Mouse (Mus musculus): ENCODE data around the gene Bclaf3. TPM values are rescaled to one million over a fixed set of nuclear protein-coding genes. Genes with fewer than 3 reads are reported as not detected.
A peak's percentile ranks its signal among the peaks of the same experiment; 100 is the strongest.

The Bclaf3 gene
- polyA plus RNA-seq, 1 experiment from 2014 or later: 7.3 TPM

- H3K36me3 ChIP-seq (ENCODE audit: control insufficient read depth, insufficient read depth, low read length): no peaks in the 10 kb centered on the region
- H3K9ac ChIP-seq (ENCODE audit: low read length): no peak overlapping the region
- DNase-seq (ENCODE audit: low spot score) (no peak), ATAC-seq (ENCODE audit: low FRiP score, low TSS enrichment) (no peak)
- H3K4me3 ChIP-seq (ENCODE audit: low read depth, low read length): peak overlapping the region; percentile 51
- H3K27ac ChIP-seq (replicated peaks): no peak overlapping the region
- TF ChIP-seq EP300 (optimal IDR thresholded peaks at IDR 0.05): no peak
- no peak for TF ChIP-seq CTCF (IDR thresholded peaks at IDR 0.05; ENCODE audit: low read depth)
- H3K4me2 ChIP-seq (replicated peaks; ENCODE audit: low read depth): peak overlapping the region; percentile 70
- 41% methylated on average over 4 of the region's 4 CpGs for WGBS
- H3K27me3 ChIP-seq (ENCODE audit: control insufficient read depth, insufficient read depth, low read length): no peaks in the 10 kb centered on the region
- no peaks in the 10 kb centered on the region for H3K4me1 ChIP-seq (replicated peaks; ENCODE audit: control insufficient read depth, insufficient read depth)
- no peaks in the 10 kb centered on the region for H3K9me3 ChIP-seq (ENCODE audit: control insufficient read depth, low read length)
Measured at GRCm38 (mm10) chrX:159628629-159629028, 102.1 kb downstream of the Bclaf3 start.

DNA sequence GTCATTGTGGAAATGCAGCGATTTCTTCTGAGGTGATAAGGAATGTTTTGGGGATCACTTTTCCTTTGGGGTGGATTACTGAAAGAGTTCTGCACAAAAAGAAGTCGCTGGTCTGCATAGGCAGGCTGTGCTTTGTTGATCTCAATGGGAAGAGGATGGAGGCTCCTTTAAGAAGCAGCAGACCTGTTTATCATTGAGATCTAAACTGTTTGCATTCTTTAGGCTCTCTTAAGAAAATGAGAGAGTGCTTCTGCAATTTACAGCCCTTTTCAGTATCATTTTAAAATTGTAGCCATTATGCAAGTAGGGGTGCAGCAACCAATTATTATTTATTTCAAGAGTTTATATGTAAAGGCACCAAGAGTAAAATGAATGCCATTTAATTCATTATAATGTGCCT, 102.7 kb downstream of the Bclaf3 start:
- Histone ChIP-seq H3K27me3 (ENCODE audit: control insufficient read depth, insufficient read depth, low read length) (no peaks in the 10 kb centered on the region), H3K4me1 (replicated peaks; ENCODE audit: control insufficient read depth, insufficient read depth) (no peaks in the 10 kb centered on the region), H3K4me3 (ENCODE audit: low read depth, low read length) (no peak overlapping the region), H3K4me2 (replicated peaks; ENCODE audit: low read depth) (no peak overlapping the region), H3K36me3 (ENCODE audit: control insufficient read depth, insufficient read depth, low read length) (no peaks in the 10 kb centered on the region), H3K9me3 (ENCODE audit: control insufficient read depth, low read length) (no peaks in the 10 kb centered on the region), H3K9ac (ENCODE audit: low read length) (no peak overlapping the region), H3K27ac (replicated peaks) (no peak overlapping the region)
- DNase-seq (ENCODE audit: low spot score) (no peak), ATAC-seq (ENCODE audit: low FRiP score, low TSS enrichment) (no peak)
- 48% methylated on average over 2 of the region's 2 CpGs for WGBS
- TF ChIP-seq CTCF (IDR thresholded peaks at IDR 0.05; ENCODE audit: low read depth) (no peak), EP300 (optimal IDR thresholded peaks at IDR 0.05) (no peak)

DNA sequence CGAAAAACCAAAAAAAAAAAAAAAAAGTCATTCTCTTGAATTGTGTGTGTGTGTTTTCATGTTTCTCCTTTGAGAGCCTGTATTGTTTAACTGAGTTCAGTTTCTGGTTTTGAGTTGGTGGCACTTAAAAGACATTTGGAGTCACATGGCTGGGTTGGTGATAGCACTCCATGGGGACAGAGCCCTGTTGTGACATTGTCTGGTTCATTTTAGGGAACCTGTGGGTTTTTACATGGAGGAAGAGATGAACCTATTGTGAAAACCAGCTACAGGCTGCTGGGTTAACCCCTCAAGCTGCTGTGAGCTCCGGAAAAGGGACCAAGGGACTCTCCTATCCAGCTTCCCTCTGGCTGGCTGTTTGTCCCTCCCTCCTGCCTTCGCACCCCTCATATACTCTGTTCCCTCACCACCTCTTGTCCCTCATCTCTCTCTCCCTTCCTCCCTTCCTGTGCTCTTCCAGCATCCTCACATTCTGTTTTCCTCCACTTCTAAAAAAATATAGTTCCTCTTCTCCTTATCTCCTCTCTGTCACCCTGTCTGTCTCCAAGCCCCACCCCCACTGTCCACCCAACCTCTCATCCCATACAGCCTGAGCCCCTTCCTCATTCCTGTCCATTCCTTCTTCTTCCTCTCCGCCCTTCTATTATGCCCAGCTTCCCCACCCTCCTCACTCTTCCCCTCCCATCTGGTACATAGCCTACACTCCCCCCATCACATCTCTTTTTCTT, 112.2 kb downstream of the Bclaf3 start:
- no peak overlapping the region for H3K4me3 ChIP-seq (ENCODE audit: low read depth, low read length)
- H3K27ac ChIP-seq (replicated peaks): no peak overlapping the region
- ATAC-seq (ENCODE audit: low FRiP score, low TSS enrichment) (no peak), DNase-seq (ENCODE audit: low spot score) (no peak)
- no peaks in the 10 kb centered on the region for H3K9me3 ChIP-seq (ENCODE audit: control insufficient read depth, low read length)
- WGBS: 77% methylated on average over 4 of the region's 4 CpGs
- TF ChIP-seq EP300 (optimal IDR thresholded peaks at IDR 0.05) (no peak), CTCF (IDR thresholded peaks at IDR 0.05; ENCODE audit: low read depth) (no peak)
- H3K4me2 ChIP-seq (replicated peaks; ENCODE audit: low read depth): no peak overlapping the region
- no peaks in the 10 kb centered on the region for H3K27me3 ChIP-seq (ENCODE audit: control insufficient read depth, insufficient read depth, low read length)
- no peaks in the 10 kb centered on the region for H3K36me3 ChIP-seq (ENCODE audit: control insufficient read depth, insufficient read depth, low read length)
- H3K4me1 ChIP-seq (replicated peaks; ENCODE audit: control insufficient read depth, insufficient read depth): no peaks in the 10 kb centered on the region
- H3K9ac ChIP-seq (ENCODE audit: low read length): no peak overlapping the region

DNA sequence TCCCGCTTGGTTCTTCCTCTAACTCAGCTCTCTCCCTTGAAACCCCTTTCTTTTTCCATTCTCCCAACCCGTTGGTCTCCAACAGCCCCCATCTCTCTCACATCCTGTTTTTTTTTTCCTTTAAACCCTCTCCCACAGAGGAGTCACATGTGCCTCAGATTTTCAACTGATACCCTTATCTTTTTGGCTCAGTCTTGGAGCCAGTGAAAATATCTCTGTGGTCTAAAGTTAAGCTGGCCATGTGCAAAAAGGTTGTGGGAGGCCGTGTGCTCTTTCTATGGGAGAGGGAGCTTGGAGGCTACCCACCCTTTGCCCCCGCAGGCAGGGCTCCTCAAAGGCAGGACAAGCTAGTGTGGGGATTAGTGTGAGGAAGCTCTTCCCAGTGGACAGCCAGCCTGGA, 113.5 kb downstream of the Bclaf3 start:
- no peak overlapping the region for H3K4me2 ChIP-seq (replicated peaks; ENCODE audit: low read depth)
- WGBS: 76% methylated on average over 4 of the region's 4 CpGs
- no peaks in the 10 kb centered on the region for H3K4me1 ChIP-seq (replicated peaks; ENCODE audit: control insufficient read depth, insufficient read depth)
- H3K9me3 ChIP-seq (ENCODE audit: control insufficient read depth, low read length): no peaks in the 10 kb centered on the region
- no peak overlapping the region for H3K9ac ChIP-seq (ENCODE audit: low read length)
- DNase-seq (ENCODE audit: low spot score): no peak
- no peak for TF ChIP-seq CTCF (IDR thresholded peaks at IDR 0.05; ENCODE audit: low read depth)
- TF ChIP-seq EP300 (optimal IDR thresholded peaks at IDR 0.05): no peak
- no peak for ATAC-seq (ENCODE audit: low FRiP score, low TSS enrichment)
- H3K36me3 ChIP-seq (ENCODE audit: control insufficient read depth, insufficient read depth, low read length): no peaks in the 10 kb centered on the region
- H3K4me3 ChIP-seq (ENCODE audit: low read depth, low read length): no peak overlapping the region
- no peaks in the 10 kb centered on the region for H3K27me3 ChIP-seq (ENCODE audit: control insufficient read depth, insufficient read depth, low read length)
- no peak overlapping the region for H3K27ac ChIP-seq (replicated peaks)

Other genes with a start within 250 kb of the Bclaf3 start
- gene Eif1ax, start 154.5 kb upstream of the Bclaf3 start, polyA plus RNA-seq (2015; fragmentation: Nextera tagmentation; extraction: Ambion mirVana): 78.5 and 83.2 TPM in 2 replicates
- gene Map7d2, start 112.1 kb upstream of the Bclaf3 start, polyA plus RNA-seq (2015; fragmentation: Nextera tagmentation; extraction: Ambion mirVana): 1.3 and 1.4 TPM in 2 replicates
- 11.0 and 13.3 TPM in 2 replicates for gene Sh3kbp1, start 100.6 kb downstream of the Bclaf3 start, polyA plus RNA-seq (2015; fragmentation: Nextera tagmentation; extraction: Ambion mirVana)